ENCODE assay signal across 10 mouse cellular contexts in genomic region chr3:62341496-62342205, GRCm38 (mm10). TPM values are rescaled to one million over a fixed set of nuclear protein-coding genes. Genes with fewer than 3 reads are reported as not detected.
DNase-seq lines count a peak whose midpoint lies in the region; ATAC-seq and TF ChIP-seq lines count a peak whose summit lies in the region.
"Had no signal": no experiment of that assay in that cellular context is flagged by ENCODE, and none has a peak within 500 bp of the region (broad histone marks: within the 10 kb centered on the region; RNA-seq: fewer than 3 reads in every experiment).

No protein-coding gene starts in this region.

- no peaks in the 10 kb centered on the region for H3K36me3 ChIP-seq in forebrain, embryonic 14.5 days (ENCODE audit: control insufficient read depth, insufficient read depth, low read length)
- H3K36me3 ChIP-seq in limb, embryonic 14.5 days (ENCODE audit: control insufficient read depth, insufficient read depth, low read length) = no peaks in the 10 kb centered on the region

- H3K4me3 ChIP-seq in left cerebral cortex, adult 2 months = peak overlapping the region; percentile 80
- H3K4me3 ChIP-seq in forebrain, embryonic 14.5 days (ENCODE audit: low read depth, low read length) = 0 out of 2 replicates have a peak overlapping the region, but pooled peaks have one; percentile 70
- peak overlapping the region; percentile 75 for H3K4me3 ChIP-seq in limb, embryonic 14.5 days (replicated peaks; ENCODE audit: low read length)

- intact Hi-C loops in left cerebral cortex, adult 2 months (cut with DNase I) = loop anchor here (5.0 kb wide), 2 partner anchors 116 to 124 kb away; no protein-coding TSS in a partner anchor
- intact Hi-C loops in left cerebral cortex, postnatal 25 days (cut with DNase I) = loop anchor here (5.0 kb wide), 1 partner anchor 124 kb away; no protein-coding TSS in a partner anchor

- ATAC-seq in forebrain, embryonic 14.5 days = no peak
- no peak for ATAC-seq in limb, embryonic 14.5 days (ENCODE audit: low FRiP score, low read depth)

- peak overlapping the region; percentile 81 for H3K4me2 ChIP-seq in forebrain, embryonic 14.5 days (ENCODE audit: low read length)
- peak overlapping the region; percentile 29; the same call in 1 of the 2 replicates for H3K4me2 ChIP-seq in limb, embryonic 14.5 days (replicated peaks; ENCODE audit: low read depth, low read length, severe bottlenecking)

- no peaks in the 10 kb centered on the region for H3K9me3 ChIP-seq in forebrain, embryonic 14.5 days (replicated peaks; ENCODE audit: control insufficient read depth, low read length)
- no peaks in the 10 kb centered on the region for H3K9me3 ChIP-seq in limb, embryonic 14.5 days (ENCODE audit: control insufficient read depth, low read length)

- H3K4me1 ChIP-seq in forebrain, embryonic 14.5 days (ENCODE audit: control insufficient read depth, insufficient read depth, low read length) = peaks cover 8% of the 10 kb centered on the region
- peaks cover 10% of the 10 kb centered on the region for H3K4me1 ChIP-seq in limb, embryonic 14.5 days (ENCODE audit: control insufficient read depth, insufficient read depth, low read length)

- H3K27me3 ChIP-seq in forebrain, embryonic 14.5 days (replicated peaks; ENCODE audit: control insufficient read depth, insufficient read depth, low read length) = no peaks in the 10 kb centered on the region
- peaks cover 16% of the 10 kb centered on the region for H3K27me3 ChIP-seq in limb, embryonic 14.5 days (ENCODE audit: control insufficient read depth, insufficient read depth, low read length)

- no peak for TF ChIP-seq CTCF in left cerebral cortex, adult 2 months (IDR thresholded peaks at IDR 0.05)

- no peak for TF ChIP-seq POLR2A in limb, embryonic 14.5 days (IDR thresholded peaks at IDR 0.05; ENCODE audit: borderline replicate concordance, extremely low read depth, insufficient read depth, insufficient read length)

- H3K27ac ChIP-seq in left cerebral cortex, adult 2 months = no peak overlapping the region
- H3K27ac ChIP-seq in forebrain, embryonic 14.5 days (ENCODE audit: low read depth, low read length) = no peak overlapping the region
- H3K27ac ChIP-seq in limb, embryonic 14.5 days (replicated peaks; ENCODE audit: low read depth, low read length) = no peak overlapping the region
- H3K27ac ChIP-seq: macrophage had no signal

- no peak for DNase-seq in left cerebral cortex, adult 2 months (ENCODE audit: extremely low spot score in 1 of 2, low spot score in 2 of 2)
- no peak for DNase-seq in left cerebral cortex, postnatal 25 days (ENCODE audit: low spot score in 2 of 2)
- no peak for DNase-seq in forebrain, embryonic 14.5 days (ENCODE audit: low spot score)
- no peak for DNase-seq in limb, embryonic 14.5 days (ENCODE audit: low spot score)
- DNase-seq in retina, postnatal 1 day = peak; percentile 24
- no peak for DNase-seq in spleen, postnatal 14 days (ENCODE audit: low spot score in 2 of 2)
- DNase-seq in layer of hippocampus, postnatal 14 days (ENCODE audit: low spot score in 2 of 2) = no peak
- DNase-seq in Muller cell, postnatal 12 days (ENCODE audit: inconsistent ontology term) = no peak
- DNase-seq: kidney, adult 8-10 months had no signal

- no peak overlapping the region for H3K9ac ChIP-seq in forebrain, embryonic 14.5 days (ENCODE audit: low read length)
- no peak overlapping the region for H3K9ac ChIP-seq in limb, embryonic 14.5 days (ENCODE audit: low read depth, low read length, severe bottlenecking)

- 40% methylated on average over 3 of the region's 3 CpGs for WGBS in forebrain, embryonic 14.5 days
- WGBS in limb, embryonic 14.5 days = 43% methylated on average over 3 of the region's 3 CpGs

RNA-seq across cellular contexts. Expression of gene Arhgef26, which starts 3.5 kb away (rescaled TPM):
- total RNA-seq in left cerebral cortex, adult 2 months (2021) = 10 to 100 TPM; 23.0 to 26.5 TPM
- 10 to 100 TPM; 22.7 to 27.4 TPM for total RNA-seq in left cerebral cortex, postnatal 25 days (2021)
- polyA plus RNA-seq in forebrain, embryonic 14.5 days (2014; fragmentation: Nextera tagmentation; extraction: Ambion mirVana) = 7.2 and 9.3 TPM in 2 replicates
- polyA plus RNA-seq in limb, embryonic 14.5 days (2012; rRNA removed) = 5.8 and 6.3 TPM in 2 replicates
- polyA plus RNA-seq in limb, embryonic 14.5 days (2014; fragmentation: Nextera tagmentation; extraction: Ambion mirVana) = 6.2 and 8.6 TPM in 2 replicates
- 10 to 100 TPM; 63.2 to 64.1 TPM for total RNA-seq in layer of hippocampus, postnatal 14 days (2021)
- polyA plus RNA-seq: macrophage had no signal
